Mouse (Mus musculus) lung, embryonic 16.5 days (tissue): ENCODE measurements around the gene Morc2b. TPM values are rescaled to one million over a fixed set of nuclear protein-coding genes. Genes with fewer than 3 reads are reported as not detected.
"Not testable (repeated sequence)": the region's sequence is repeated elsewhere in the genome, so short reads cannot be mapped to it uniquely, and the experiment has no call there.

Experiments used
- ATAC-seq: fragments of 200-750 bp; cut with Nextera tagmentation; 2 replicates; pipeline ENCODE4 v1.8.0; 2017; ENCODE audit warnings: low read depth, mild to moderate bottlenecking, moderate library complexity
- H3K27ac ChIP-seq: fragments of 300-500 bp; sonication (generic); 2 replicates; pipeline ENCODE4 v1.5.1; 2014; ENCODE audit warnings: mild to moderate bottlenecking, control low read depth, low read length
- H3K27me3 ChIP-seq: fragments of 300-500 bp; sonication (generic); 2 replicates; pipeline ENCODE4 v1.6.1; 2014; ENCODE audit warnings: low read depth, low read length, mixed read lengths; ENCODE audit not compliant: control insufficient read depth, insufficient read depth
- H3K36me3 ChIP-seq: fragments of 300-500 bp; sonication (generic); 2 replicates; pipeline ENCODE4 v1.6.1; 2014; ENCODE audit warnings: low read length; ENCODE audit not compliant: control insufficient read depth, insufficient read depth
- H3K4me1 ChIP-seq: fragments of 300-500 bp; sonication (generic); replicated peaks from 2 replicates; pipeline ENCODE4 v1.6.1; 2014; ENCODE audit warnings: low read length, mixed read lengths; ENCODE audit not compliant: control insufficient read depth, insufficient read depth
- H3K4me2 ChIP-seq: fragments of 300-500 bp; sonication (generic); 2 replicates; pipeline ENCODE4 v1.6.1; 2014; ENCODE audit warnings: low read depth, low read length, control low read depth
- H3K4me3 ChIP-seq: fragments of 300-500 bp; sonication (generic); 2 replicates; pipeline ENCODE4 v1.5.1; 2014; ENCODE audit warnings: mild to moderate bottlenecking, low read length, control low read depth
- H3K9ac ChIP-seq: fragments of 300-500 bp; sonication (generic); 2 replicates; pipeline ENCODE4 v1.6.1; 2014; ENCODE audit warnings: low read length, control low read depth
- H3K9me3 ChIP-seq: fragments of 300-500 bp; sonication (generic); 2 replicates; pipeline ENCODE4 v1.6.1; 2016; ENCODE audit warnings: low read length; ENCODE audit not compliant: control insufficient read depth
- WGBS: fragments of 180-500 bp; shearing (Covaris S2); extraction: QIAGEN DNeasy Blood & Tissue Kit; methylation state at CpG from one replicate; pipeline ENCODE4 v1.1.7; 2014; 5-methylcytosine and 5-hydroxymethylcytosine counted together
- polyA plus RNA-seq: library from polyadenylated mRNA; unstranded; fragments of >200 nt; fragmentation: Nextera tagmentation; extraction: Ambion mirVana; gene quantifications from 2 replicates; pipeline ENCODE4 v1.2.1, GENCODE M21; 2015

Gene Morc2b
- not detected in 2 replicates for polyA plus RNA-seq

DNA sequence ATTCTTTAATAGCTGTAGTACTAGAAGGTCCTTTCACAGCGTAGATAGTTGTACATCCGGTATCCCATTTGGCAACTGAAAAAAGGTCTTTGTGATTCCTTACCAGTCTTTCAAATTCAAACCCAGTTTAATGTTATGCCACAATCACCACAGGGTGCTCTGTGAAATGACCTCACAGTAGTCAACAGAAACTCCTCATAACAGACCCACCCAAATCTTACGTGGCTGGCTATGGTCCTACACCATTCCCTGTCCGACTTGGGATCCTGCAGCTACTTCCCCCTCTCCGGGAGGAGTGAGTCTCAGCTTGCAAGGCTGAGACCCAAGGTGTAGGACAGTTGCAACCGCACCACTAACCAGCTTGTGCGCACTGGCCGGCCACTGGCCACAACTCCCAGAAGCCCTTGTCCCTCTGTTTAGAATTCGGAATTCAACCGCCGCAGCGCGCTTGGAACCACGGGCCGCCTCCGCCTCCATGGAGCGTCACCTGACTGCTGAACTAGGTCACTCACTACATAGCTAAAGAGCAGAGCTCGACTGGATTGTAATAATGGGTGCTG, at the start of gene Morc2b:
TSS of gene Morc2b (minus strand) at position 423 of the 560 bp plus-strand sequence.
- Histone ChIP-seq H3K27ac (no peak within 1 kb of the TSS), H3K4me2 (no peak within 1 kb of the TSS), H3K36me3 (no peaks in the 10 kb centered on the region), H3K9ac (no peak within 1 kb of the TSS), H3K4me3 (no peak within 1 kb of the TSS), H3K4me1 (no peaks in the 10 kb centered on the region), H3K9me3 (no peaks in the 10 kb centered on the region), H3K27me3 (no peaks in the 10 kb centered on the region)
- no peak for ATAC-seq
- 73% methylated on average over 18 of the region's 18 CpGs for WGBS

GRCm38 (mm10) chr17:33168147-33168546, 28.7 kb upstream of the Morc2b start, which contains the start of gene Olfr55:
Olfr55 (plus strand) TSS chr17:33168447.
- not testable (repeated sequence) for H3K9ac ChIP-seq, ATAC-seq, H3K4me2 ChIP-seq, H3K4me3 ChIP-seq, H3K36me3 ChIP-seq, H3K27me3 ChIP-seq, H3K9me3 ChIP-seq, H3K27ac ChIP-seq, H3K4me1 ChIP-seq
- WGBS = 71% methylated on average over 1 of the region's 1 CpGs

GRCm38 (mm10) chr17:33126257-33126656, 13.2 kb downstream of the Morc2b start:
- Histone ChIP-seq H3K9me3 (no peaks in the 10 kb centered on the region), H3K4me3 (no peak overlapping the region), H3K36me3 (no peaks in the 10 kb centered on the region), H3K4me2 (no peak overlapping the region), H3K27me3 (no peaks in the 10 kb centered on the region), H3K27ac (no peak overlapping the region), H3K4me1 (no peaks in the 10 kb centered on the region), H3K9ac (no peak overlapping the region)
- WGBS = 57% methylated on average over 2 of the region's 2 CpGs
- no peak for ATAC-seq

- H3K4me1 ChIP-seq = no peaks in the 10 kb centered on the region
- H3K9me3 ChIP-seq = no peaks in the 10 kb centered on the region
- H3K27me3 ChIP-seq = no peaks in the 10 kb centered on the region
- H3K4me3 ChIP-seq = no peak overlapping the region
- ATAC-seq = no peak
- H3K4me2 ChIP-seq = no peak overlapping the region
- H3K9ac ChIP-seq = no peak overlapping the region
- no peaks in the 10 kb centered on the region for H3K36me3 ChIP-seq
- H3K27ac ChIP-seq = no peak overlapping the region
These were observed 14.9 kb downstream of the Morc2b start for GRCm38 (mm10) chr17:33124546-33124945.

GRCm38 (mm10) chr17:33097396-33097795, 42.1 kb downstream of the Morc2b start:
- no peak overlapping the region for H3K4me3 ChIP-seq
- no peaks in the 10 kb centered on the region; the same call in 1 of the 2 replicates for H3K36me3 ChIP-seq
- 0 out of 2 replicates have a peak, but pooled peaks have one; percentile 37 for ATAC-seq
- no peaks in the 10 kb centered on the region for H3K27me3 ChIP-seq
- H3K9me3 ChIP-seq = no peaks in the 10 kb centered on the region
- no peak overlapping the region for H3K9ac ChIP-seq
- peaks cover 8% of the 10 kb centered on the region for H3K4me1 ChIP-seq
- H3K4me2 ChIP-seq = no peak overlapping the region
- H3K27ac ChIP-seq = no peak overlapping the region
- 67% methylated on average over 2 of the region's 2 CpGs for WGBS

DNA sequence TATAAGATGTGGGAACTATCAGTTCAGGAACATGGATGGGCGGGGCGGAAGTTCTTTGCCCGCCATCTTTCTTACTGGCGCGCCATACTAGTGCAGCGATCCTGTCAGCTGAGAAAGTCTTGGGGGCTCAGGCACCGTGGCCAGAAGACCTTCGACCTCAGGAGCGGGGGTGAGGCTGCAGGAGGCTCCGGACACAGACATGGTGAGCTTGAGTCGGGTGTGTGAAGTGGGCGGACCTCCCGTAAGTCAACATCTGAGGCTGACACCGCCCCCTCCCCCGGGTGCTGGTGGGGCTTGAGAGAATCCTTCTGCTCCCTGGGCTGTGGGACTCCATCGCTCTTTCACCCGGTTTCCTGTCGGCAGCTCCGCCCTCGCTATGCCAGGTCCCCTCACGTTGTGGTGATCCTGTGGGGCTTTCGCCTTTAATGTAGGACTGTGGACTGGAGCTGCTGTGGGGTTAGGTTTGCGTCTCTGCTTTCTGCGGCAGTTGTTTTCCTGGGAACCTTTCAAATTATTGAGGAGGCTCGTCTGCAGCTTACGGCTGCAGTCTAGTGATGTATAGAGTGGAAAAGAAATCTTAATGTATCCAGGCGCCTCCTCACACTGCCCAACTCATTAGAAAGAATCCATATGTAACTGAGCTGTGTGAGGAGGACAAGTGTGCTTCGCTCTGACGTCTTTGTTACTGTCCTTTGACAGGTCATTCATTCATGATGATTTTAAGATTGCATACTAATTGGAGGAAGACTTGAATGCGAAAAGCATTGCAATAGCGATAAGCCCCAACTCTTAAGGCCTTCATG, 46.9 kb downstream of the Morc2b start:
- peak overlapping the region; percentile 64 for H3K4me2 ChIP-seq
- H3K9me3 ChIP-seq = no peaks in the 10 kb centered on the region
- H3K27me3 ChIP-seq = no peaks in the 10 kb centered on the region
- peak overlapping the region; percentile 74 for H3K4me3 ChIP-seq
- WGBS = 1% methylated on average over 31 of the region's 31 CpGs
- H3K4me1 ChIP-seq = peaks cover 12% of the 10 kb centered on the region
- no peaks in the 10 kb centered on the region; the same call in 1 of the 2 replicates for H3K36me3 ChIP-seq
- peak overlapping the region; percentile 82 for H3K9ac ChIP-seq
- peak; percentile 75 for ATAC-seq
- H3K27ac ChIP-seq = peak overlapping the region; percentile 95

DNA sequence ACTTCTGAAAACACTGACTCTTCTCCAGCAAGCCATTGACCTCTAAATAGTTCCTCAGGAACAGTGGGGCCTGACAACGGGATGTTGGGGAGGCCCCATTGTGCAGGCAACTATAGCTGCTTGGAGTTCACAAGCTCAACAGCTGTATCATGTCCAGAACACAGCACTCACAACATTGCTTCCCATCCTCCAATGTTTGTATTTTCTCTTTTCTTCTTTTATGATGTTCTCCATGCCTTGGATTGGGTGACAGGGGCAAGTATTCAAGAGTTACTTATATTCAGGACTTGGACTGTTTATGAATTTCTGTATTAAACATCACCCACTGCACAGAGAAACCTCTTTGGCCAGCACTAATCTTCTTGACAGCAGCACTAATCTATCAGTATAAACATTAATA, 47.9 kb downstream of the Morc2b start:
- Histone ChIP-seq H3K4me1 (peaks cover 12% of the 10 kb centered on the region), H3K4me2 (no peak overlapping the region), H3K36me3 (no peaks in the 10 kb centered on the region; the same call in 1 of the 2 replicates), H3K9me3 (no peaks in the 10 kb centered on the region), H3K4me3 (no peak overlapping the region; the same call in 1 of the 2 replicates), H3K9ac (no peak overlapping the region), H3K27ac (no peak overlapping the region; the same call in 1 of the 2 replicates), H3K27me3 (no peaks in the 10 kb centered on the region)
- 54% methylated on average over 1 of the region's 1 CpGs for WGBS
- peak; percentile 76 for ATAC-seq

DNA sequence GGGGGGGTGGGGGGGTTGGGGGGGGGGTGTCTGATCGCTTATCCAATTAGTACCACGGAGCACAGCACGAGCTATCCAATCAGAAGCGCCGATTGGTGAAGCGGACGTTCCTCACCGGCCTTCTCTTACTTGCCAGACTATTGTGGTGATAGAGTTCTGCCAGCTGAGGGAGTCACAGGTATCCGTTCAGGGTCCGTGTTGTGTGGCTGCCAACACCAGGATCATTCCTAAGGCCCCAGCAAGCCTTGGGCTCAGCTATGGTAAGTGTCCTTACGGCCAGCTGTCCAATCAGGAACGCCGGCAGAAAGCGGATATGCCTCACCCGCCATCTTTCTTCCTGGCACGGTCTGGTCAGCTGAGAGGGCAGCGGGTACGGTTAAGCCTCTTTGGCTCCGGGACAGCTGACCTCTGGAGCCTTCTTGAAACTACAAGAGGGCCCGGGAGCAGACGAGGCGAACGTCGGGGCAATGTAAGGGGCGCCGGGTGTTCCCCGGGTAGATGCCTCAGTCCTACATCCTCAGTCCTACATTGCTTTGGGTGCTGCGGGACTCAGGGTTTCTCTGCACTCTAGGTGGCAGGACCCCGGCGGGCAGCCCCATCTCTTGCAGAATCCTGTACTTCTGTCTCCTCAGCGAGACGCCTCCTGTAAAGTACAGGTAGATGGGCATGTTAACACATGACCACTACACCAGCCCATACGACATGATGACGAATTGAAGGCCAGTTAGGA, 50.1 kb downstream of the Morc2b start, which contains the start of gene Zfp563:
TSS of gene Zfp563 (plus strand) at position 91 of the 730 bp plus-strand sequence.
- Histone ChIP-seq H3K4me1 (peaks cover 12% of the 10 kb centered on the region), H3K9me3 (no peaks in the 10 kb centered on the region), H3K4me2 (peak within 1 kb of the TSS; percentile 74), H3K36me3 (no peaks in the 10 kb centered on the region), H3K27ac (peak within 1 kb of the TSS; percentile 92), H3K4me3 (peak within 1 kb of the TSS; percentile 63), H3K27me3 (no peaks in the 10 kb centered on the region), H3K9ac (peak within 1 kb of the TSS; percentile 81)
- WGBS = 3% methylated on average over 33 of the region's 34 CpGs
- ATAC-seq = peak; percentile 80

DNA sequence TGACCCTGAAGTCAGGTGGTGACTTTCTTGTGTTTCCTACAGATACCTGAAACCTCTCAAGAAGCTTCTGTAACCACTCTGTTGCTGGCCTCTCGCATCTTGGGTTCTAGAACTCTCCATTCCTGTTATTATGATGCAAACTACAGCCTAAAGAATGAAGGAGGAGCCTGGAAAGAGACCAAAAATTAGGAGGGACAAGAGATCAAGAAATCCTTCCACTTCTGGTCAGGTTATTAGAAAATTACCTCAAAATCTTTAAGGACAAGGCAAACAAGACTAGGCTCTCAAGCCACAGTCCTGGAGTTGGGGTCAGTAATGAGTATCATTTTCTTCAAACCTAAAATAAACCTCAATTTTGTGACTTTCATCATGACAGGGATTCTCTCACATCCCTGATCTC, 71.5 kb downstream of the Morc2b start, which contains the start of gene 4921501E09Rik:
TSS of gene 4921501E09Rik (minus strand) at position 101 of the 400 bp plus-strand sequence.
- ATAC-seq = no peak
- no peaks in the 10 kb centered on the region for H3K36me3 ChIP-seq
- H3K9ac ChIP-seq = no peak within 1 kb of the TSS
- no peaks in the 10 kb centered on the region for H3K9me3 ChIP-seq
- no peaks in the 10 kb centered on the region for H3K4me1 ChIP-seq
- H3K4me2 ChIP-seq = no peak within 1 kb of the TSS
- 47% methylated on average over 1 of the region's 1 CpGs for WGBS
- H3K27me3 ChIP-seq = no peaks in the 10 kb centered on the region
- no peak within 1 kb of the TSS for H3K27ac ChIP-seq
- H3K4me3 ChIP-seq = no peak within 1 kb of the TSS
